In genomic region chr10:52374651-52375050, GRCm38 (mm10) we compare ENCODE assay signal across 46 mouse cellular contexts. TPM values are rescaled to one million over a fixed set of nuclear protein-coding genes. Genes with fewer than 3 reads are reported as not detected.
"Had no signal": no experiment of that assay in that cellular context is flagged by ENCODE, and none has a peak within 500 bp of the region (broad histone marks: within the 10 kb centered on the region; RNA-seq: fewer than 3 reads in every experiment).

No protein-coding gene starts in this region.

- DNase-seq: left cerebral cortex, postnatal 4 days; liver; liver, embryonic 13.5 days; liver, postnatal 0 days; lung, adult 18-20 months; lung, adult 2 months; lung, embryonic 14.5 days; lung, postnatal 10 days; lung, postnatal 14 days; lung, postnatal 36 days; lung, postnatal 4 days; midbrain, embryonic 14.5 days had no signal

- H3K9ac ChIP-seq: limb, embryonic 12.5 days; limb, embryonic 13.5 days; limb, embryonic 15.5 days; liver, embryonic 12.5 days; liver, embryonic 13.5 days; liver, embryonic 14.5 days; liver, embryonic 15.5 days; liver, postnatal 0 days; lung, embryonic 14.5 days; lung, embryonic 15.5 days; midbrain, embryonic 12.5 days; midbrain, embryonic 13.5 days; midbrain, embryonic 15.5 days; neural tube, embryonic 12.5 days; neural tube, embryonic 13.5 days had no signal

- H3K9me3 ChIP-seq: limb, embryonic 10.5 days; limb, embryonic 12.5 days; limb, embryonic 13.5 days; limb, embryonic 15.5 days; liver, embryonic 12.5 days; liver, embryonic 13.5 days; liver, embryonic 15.5 days; lung, embryonic 15.5 days; megakaryocyte, embryonic 14.5 days; midbrain, embryonic 10.5 days; midbrain, embryonic 12.5 days; midbrain, embryonic 13.5 days; midbrain, embryonic 15.5 days; neural tube, embryonic 12.5 days; neural tube, embryonic 13.5 days had no signal

- ATAC-seq: liver, embryonic 12.5 days; lung, postnatal 0 days; midbrain, embryonic 13.5 days; midbrain, embryonic 15.5 days; midbrain, embryonic 16.5 days had no signal

- H3K27me3 ChIP-seq: limb, embryonic 12.5 days; limb, embryonic 13.5 days; limb, embryonic 15.5 days; liver, embryonic 12.5 days; liver, embryonic 13.5 days; liver, embryonic 15.5 days; lung, embryonic 15.5 days; megakaryocyte, embryonic 14.5 days; midbrain, embryonic 12.5 days; midbrain, embryonic 13.5 days; midbrain, embryonic 15.5 days; neural tube, embryonic 12.5 days; neural tube, embryonic 13.5 days had no signal

- H3K36me3 ChIP-seq: limb, embryonic 12.5 days; limb, embryonic 15.5 days; liver, embryonic 12.5 days; liver, embryonic 13.5 days; liver, embryonic 15.5 days; lung, embryonic 15.5 days; midbrain, embryonic 10.5 days; midbrain, embryonic 12.5 days; midbrain, embryonic 13.5 days; midbrain, embryonic 15.5 days; neural tube, embryonic 12.5 days; neural tube, embryonic 13.5 days had no signal

- H3K4me2 ChIP-seq: limb, embryonic 12.5 days; limb, embryonic 13.5 days; limb, embryonic 15.5 days; liver, embryonic 12.5 days; liver, embryonic 13.5 days; liver, embryonic 15.5 days; lung, embryonic 14.5 days; lung, embryonic 15.5 days; midbrain, embryonic 11.5 days; midbrain, embryonic 12.5 days; midbrain, embryonic 13.5 days; midbrain, embryonic 15.5 days; neural tube, embryonic 12.5 days; neural tube, embryonic 13.5 days had no signal

- H3K27ac ChIP-seq: limb, embryonic 10.5 days; limb, embryonic 12.5 days; limb, embryonic 13.5 days; limb, embryonic 15.5 days; liver, embryonic 12.5 days; liver, embryonic 13.5 days; liver, embryonic 14.5 days; liver, embryonic 15.5 days; lung, embryonic 15.5 days; macrophage; midbrain, embryonic 10.5 days; midbrain, embryonic 12.5 days; midbrain, embryonic 13.5 days; midbrain, embryonic 15.5 days; neural tube, embryonic 12.5 days; neural tube, embryonic 13.5 days had no signal

- H3K4me3 ChIP-seq: limb, embryonic 10.5 days; limb, embryonic 12.5 days; limb, embryonic 13.5 days; limb, embryonic 15.5 days; liver, embryonic 12.5 days; liver, embryonic 13.5 days; liver, embryonic 15.5 days; lung, embryonic 15.5 days; megakaryocyte, embryonic 14.5 days; midbrain, embryonic 10.5 days; midbrain, embryonic 12.5 days; midbrain, embryonic 13.5 days; midbrain, embryonic 15.5 days; myocyte; neural tube, embryonic 12.5 days; neural tube, embryonic 13.5 days had no signal

RNA-seq across cellular contexts. Expression of gene Nepn, which starts 14.1 kb away (rescaled TPM):
- total RNA-seq: left cerebral cortex, adult 8-10 months; left cerebral cortex, postnatal 10 days; left cerebral cortex, postnatal 14 days; left cerebral cortex, postnatal 25 days; left cerebral cortex, postnatal 36 days; left cerebral cortex, postnatal 4 days; megakaryocyte, adult 5-6 weeks; megakaryocyte-erythroid progenitor cell, adult 5-6 weeks; midbrain, postnatal 0 days; monocyte, adult 5-6 weeks had no signal
- polyA plus RNA-seq: limb, embryonic 10.5 days; limb, embryonic 11.5 days; limb, embryonic 15.5 days; liver, embryonic 13.5 days; liver, embryonic 15.5 days; liver, postnatal 0 days; lung, embryonic 14.5 days; lung, embryonic 15.5 days; lung, embryonic 16.5 days; lung, postnatal 0 days; macrophage; midbrain, embryonic 10.5 days; midbrain, embryonic 11.5 days; midbrain, embryonic 12.5 days; midbrain, embryonic 13.5 days; midbrain, embryonic 14.5 days; midbrain, embryonic 15.5 days; midbrain, embryonic 16.5 days; midbrain, postnatal 0 days; neural tube, embryonic 11.5 days; neural tube, embryonic 12.5 days; neural tube, embryonic 13.5 days had no signal

RNA-seq across cellular contexts. Expression of gene Gm26741, which starts 16.1 kb away (rescaled TPM):
- total RNA-seq: left cerebral cortex, adult 8-10 months; left cerebral cortex, postnatal 10 days; left cerebral cortex, postnatal 14 days; left cerebral cortex, postnatal 25 days; left cerebral cortex, postnatal 36 days; left cerebral cortex, postnatal 4 days; megakaryocyte, adult 5-6 weeks; megakaryocyte-erythroid progenitor cell, adult 5-6 weeks; midbrain, postnatal 0 days; monocyte, adult 5-6 weeks had no signal
- polyA plus RNA-seq: limb, embryonic 10.5 days; limb, embryonic 11.5 days; limb, embryonic 12.5 days; limb, embryonic 13.5 days; limb, embryonic 14.5 days; limb, embryonic 15.5 days; liver, embryonic 12.5 days; liver, embryonic 13.5 days; liver, embryonic 14.5 days; liver, embryonic 15.5 days; liver, embryonic 16.5 days; liver, postnatal 0 days; lung, adult 2 months; lung, embryonic 14.5 days; lung, embryonic 15.5 days; lung, embryonic 16.5 days; lung, postnatal 0 days; macrophage; midbrain, embryonic 10.5 days; midbrain, embryonic 11.5 days; midbrain, embryonic 12.5 days; midbrain, embryonic 13.5 days; midbrain, embryonic 14.5 days; midbrain, embryonic 15.5 days; midbrain, embryonic 16.5 days; midbrain, postnatal 0 days; myocyte; neural tube, embryonic 11.5 days; neural tube, embryonic 12.5 days; neural tube, embryonic 13.5 days had no signal
